Comparison of ENCODE assay signal across 26 mouse cellular contexts in genomic region chr2:4669701-4670100, GRCm38 (mm10). TPM values are rescaled to one million over a fixed set of nuclear protein-coding genes. Genes with fewer than 3 reads are reported as not detected.
"Had no signal": no experiment of that assay in that cellular context is flagged by ENCODE, and none has a peak within 500 bp of the region (broad histone marks: within the 10 kb centered on the region; RNA-seq: fewer than 3 reads in every experiment).

No protein-coding gene starts in this region.

- ATAC-seq: midbrain, embryonic 13.5 days; midbrain, embryonic 16.5 days had no signal

- H3K4me2 ChIP-seq: kidney, embryonic 15.5 days; liver, embryonic 11.5 days; lung, embryonic 15.5 days; midbrain, embryonic 13.5 days; neural tube, embryonic 12.5 days; neural tube, embryonic 15.5 days had no signal

- H3K36me3 ChIP-seq: kidney, embryonic 15.5 days; lung, embryonic 15.5 days; midbrain, embryonic 10.5 days; midbrain, embryonic 13.5 days; neural tube, embryonic 12.5 days; neural tube, embryonic 15.5 days had no signal

- H3K27ac ChIP-seq: kidney, embryonic 15.5 days; left cerebral cortex, adult 2 months; liver, embryonic 14.5 days; lung, embryonic 15.5 days; midbrain, embryonic 10.5 days; midbrain, embryonic 13.5 days; neural tube, embryonic 12.5 days; neural tube, embryonic 15.5 days; stomach, postnatal 0 days had no signal

- H3K9me3 ChIP-seq: kidney, embryonic 15.5 days; lung, embryonic 15.5 days; megakaryocyte, embryonic 14.5 days; midbrain, embryonic 10.5 days; midbrain, embryonic 13.5 days; neural tube, embryonic 12.5 days; neural tube, embryonic 15.5 days had no signal

- H3K9ac ChIP-seq: kidney, embryonic 15.5 days; liver, embryonic 14.5 days; lung, embryonic 15.5 days; midbrain, embryonic 13.5 days; neural tube, embryonic 12.5 days; neural tube, embryonic 15.5 days had no signal

- DNase-seq: kidney, postnatal 10 days; kidney, postnatal 36 days; layer of hippocampus, postnatal 36 days; lung, adult 18-20 months; lung, postnatal 10 days; lung, postnatal 36 days; right cerebral cortex, adult 18-20 months; right cerebral cortex, postnatal 14 days; right cerebral cortex, postnatal 4 days; thymus, adult 2 months; thymus, postnatal 14 days; thymus, postnatal 4 days had no signal

- H3K27me3 ChIP-seq: kidney, embryonic 15.5 days; lung, embryonic 15.5 days; midbrain, embryonic 13.5 days; neural tube, embryonic 12.5 days; neural tube, embryonic 15.5 days had no signal

- H3K4me1 ChIP-seq: kidney, embryonic 15.5 days; lung, embryonic 15.5 days; megakaryocyte, embryonic 14.5 days; midbrain, embryonic 10.5 days; midbrain, embryonic 13.5 days; neural tube, embryonic 12.5 days; neural tube, embryonic 15.5 days had no signal

- H3K4me3 ChIP-seq: kidney, embryonic 15.5 days; left cerebral cortex, adult 2 months; lung, embryonic 15.5 days; megakaryocyte, embryonic 14.5 days; midbrain, embryonic 10.5 days; midbrain, embryonic 13.5 days; myocyte; neural tube, embryonic 12.5 days; neural tube, embryonic 15.5 days had no signal

RNA-seq across cellular contexts. Expression of gene Bend7, which starts 47.9 kb away (rescaled TPM):
- total RNA-seq: monocyte, adult 5-6 weeks had no signal
- polyA plus RNA-seq: myocyte had no signal
